Mouse (Mus musculus): Measurements from ENCODE around the gene Lrit3.
"Not testable (repeated sequence)": the region's sequence is repeated elsewhere in the genome, so short reads cannot be mapped to it uniquely, and the experiment has no call there.

Gene Lrit3

DNA sequence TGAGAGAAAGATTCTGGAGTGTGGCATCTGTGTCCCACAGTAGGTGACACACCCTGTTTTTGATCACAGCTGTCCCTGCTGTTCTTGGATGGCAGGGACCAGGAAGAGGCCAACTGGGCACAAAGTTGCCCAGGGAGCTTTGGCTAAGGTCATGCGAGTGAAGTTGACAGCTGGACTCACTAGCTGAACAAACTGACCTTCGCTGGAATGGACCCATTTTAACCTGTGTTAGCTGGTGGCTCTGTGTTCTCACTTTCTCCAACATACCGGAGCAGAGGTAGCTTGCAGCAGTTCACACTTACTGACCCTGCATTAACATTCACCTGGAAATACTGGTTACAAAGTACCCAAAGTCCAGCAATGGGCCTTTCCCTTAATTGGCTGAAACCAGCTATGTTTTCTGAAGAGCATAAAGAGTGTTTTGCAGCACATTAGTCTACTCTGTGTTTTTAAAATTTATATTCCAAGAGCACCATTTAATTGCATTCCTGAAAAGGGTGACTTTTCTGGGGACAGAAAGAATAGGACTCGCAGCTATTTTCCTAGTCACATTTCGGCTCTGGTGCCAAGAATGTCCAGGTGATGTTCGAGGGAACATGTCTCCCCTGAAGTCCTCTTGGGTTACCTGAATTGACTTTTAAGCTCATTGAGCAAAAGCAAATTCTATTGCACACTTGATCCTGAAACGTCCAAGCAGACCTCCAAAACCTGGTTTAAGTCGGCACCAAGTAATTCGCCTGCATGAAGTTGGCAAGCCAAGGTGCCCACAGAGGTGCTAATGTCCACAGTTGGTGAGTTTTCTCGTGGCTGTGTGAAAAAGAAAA is 36.6 kb downstream of the Lrit3 start:
- DNase-seq = no peak

- no peak for DNase-seq
Observed at GRCm38 (mm10) chr3:129766106-129766505, 37.7 kb downstream of the Lrit3 start.

GRCm38 (mm10) chr3:129757599-129757998 is 46.2 kb downstream of the Lrit3 start:
- not testable (repeated sequence) for DNase-seq

DNA sequence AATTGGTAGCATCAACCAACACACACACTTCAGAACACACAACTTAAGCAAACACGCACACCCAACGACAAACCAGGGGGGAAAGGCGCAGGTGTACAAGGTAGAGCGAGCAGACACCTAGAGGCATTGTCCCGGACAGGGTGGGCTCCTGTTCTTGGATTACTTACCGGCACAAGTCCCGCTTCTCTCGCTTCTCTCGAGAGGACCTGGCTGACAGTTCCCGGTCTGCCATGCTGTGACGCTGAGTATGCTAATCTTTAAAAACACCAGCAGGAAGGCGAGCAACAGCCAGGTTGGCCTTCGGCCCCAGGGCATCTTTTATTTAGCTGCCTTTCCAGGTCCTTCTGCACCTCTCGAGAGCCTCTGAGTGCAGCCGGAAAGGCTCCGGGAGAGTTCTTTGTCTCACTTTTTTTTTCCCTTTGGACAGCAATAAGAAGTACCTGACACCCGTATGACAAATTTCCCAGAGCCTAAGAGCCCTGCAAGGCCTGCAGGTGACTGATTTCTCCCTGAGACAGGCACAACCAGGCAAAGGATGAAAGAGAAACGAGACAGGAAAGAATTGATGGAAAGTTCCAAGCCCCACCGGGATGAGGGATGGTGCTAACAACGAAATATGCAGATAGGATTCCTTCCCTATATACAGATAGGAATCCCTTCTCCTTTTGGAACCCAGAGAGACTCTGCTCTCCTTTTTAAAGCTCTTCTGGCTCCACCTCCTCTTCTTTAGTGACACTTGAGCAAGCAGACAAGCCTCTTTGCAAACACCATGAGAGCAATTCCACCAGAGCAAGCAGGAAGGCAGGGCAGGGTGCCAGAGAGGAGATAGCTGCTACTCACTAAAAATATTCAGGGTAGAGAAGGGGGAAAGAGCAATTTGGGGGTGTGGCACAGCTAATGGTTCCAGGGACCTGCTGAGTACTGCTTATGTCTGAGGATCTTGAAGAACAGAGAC is 48.9 kb downstream of the Lrit3 start, which contains the start of gene Egf:
Gene Egf (minus strand): TSS at position 667 of the 955 bp plus-strand sequence.
- no peak for DNase-seq

DNA sequence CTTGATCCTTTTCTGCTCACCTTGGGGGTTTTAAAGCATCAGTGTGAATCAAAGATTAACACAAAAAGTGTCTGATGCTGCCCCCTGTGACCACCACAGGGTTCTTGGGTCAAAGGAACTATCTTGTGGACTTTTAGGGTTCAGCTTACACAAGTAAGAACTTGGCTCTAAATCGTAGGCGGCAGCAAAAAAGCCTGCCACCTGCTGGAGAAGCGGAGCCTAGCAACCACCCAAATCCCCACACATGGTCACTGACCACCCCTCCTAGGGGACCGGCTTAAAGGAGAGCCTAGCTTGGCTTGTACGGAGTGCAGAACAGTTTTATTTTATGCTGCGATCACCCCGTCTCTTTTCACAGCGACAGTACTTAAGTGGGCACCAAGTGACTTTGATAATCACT is 59.0 kb downstream of the Lrit3 start:
- no peak for DNase-seq

DNA sequence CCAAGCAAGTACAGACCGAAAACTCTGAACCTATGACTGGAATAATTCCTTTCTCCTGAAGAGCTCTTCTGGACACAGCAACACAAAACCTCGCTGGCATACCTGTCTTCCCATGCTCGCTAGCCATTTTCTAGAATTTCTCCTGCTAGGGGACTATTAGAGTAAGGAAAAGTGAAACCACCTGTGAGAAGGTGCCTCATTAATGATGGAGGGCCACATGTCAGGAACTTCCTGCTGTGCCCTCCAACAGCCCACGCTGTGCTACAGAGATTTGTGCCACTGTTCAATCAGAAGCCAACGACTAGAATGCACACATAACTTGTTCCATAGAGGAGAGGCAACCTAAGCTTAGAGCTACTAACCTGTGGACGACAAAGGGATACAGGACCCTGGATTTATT is 61.0 kb downstream of the Lrit3 start:
- DNase-seq = no peak

DNA sequence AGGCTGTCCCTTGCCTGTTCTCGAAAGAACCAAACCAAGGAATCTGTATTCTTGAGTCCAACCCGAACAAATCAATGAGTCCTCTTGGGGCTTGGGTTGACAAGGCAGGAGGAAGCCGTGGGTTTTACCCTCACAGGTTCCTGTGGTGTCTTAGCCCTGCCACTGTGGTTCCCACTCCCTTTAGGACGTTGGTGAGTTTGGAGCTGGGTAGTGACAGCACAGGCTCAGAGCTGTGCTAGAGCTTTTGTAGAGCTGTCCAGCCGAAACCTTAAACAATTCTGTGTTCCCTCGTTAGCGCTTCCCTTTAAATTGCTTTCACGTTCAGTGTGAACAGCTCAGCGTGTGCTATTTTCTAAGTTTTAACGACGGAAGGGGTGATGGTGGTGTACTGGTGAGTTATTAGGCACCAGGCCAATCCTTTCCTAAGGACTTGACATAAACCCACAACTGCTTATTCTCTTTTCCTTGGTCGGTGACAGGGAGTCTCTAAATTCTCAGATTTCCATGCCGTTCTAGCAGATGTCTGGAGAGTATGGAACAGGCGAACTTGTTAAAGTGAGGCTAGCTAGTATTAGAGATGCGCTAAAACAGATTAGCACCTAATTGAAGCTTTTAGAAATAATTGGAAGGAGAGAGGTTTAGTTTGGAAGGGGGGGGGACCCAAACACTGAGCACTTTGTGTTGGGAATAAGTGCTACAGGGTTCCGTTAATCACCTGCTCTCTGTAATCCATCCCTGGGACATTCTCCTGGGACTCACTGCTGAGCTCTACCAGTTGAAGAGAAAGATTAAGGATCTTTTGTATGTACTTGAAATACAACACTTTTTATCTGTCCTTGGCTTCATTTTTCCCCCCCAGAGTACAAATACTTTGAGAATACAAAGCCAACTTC is 65.3 kb downstream of the Lrit3 start:
- DNase-seq = no peak
